Mouse (Mus musculus) forebrain, embryonic 13.5 days (tissue): Measurements from ENCODE around the gene Ift140. TPM values are rescaled to one million over a fixed set of nuclear protein-coding genes. Genes with fewer than 3 reads are reported as not detected.
A peak's percentile ranks its signal among the peaks of the same experiment; 100 is the strongest.

ENCODE experiments used
- ATAC-seq: fragments of 200-750 bp; cut with Nextera tagmentation; 2 replicates; pipeline ENCODE4 v1.8.0; 2017
- H3K27ac ChIP-seq: fragments of 300-500 bp; sonication (generic); 2 replicates; pipeline ENCODE4 v1.5.1; 2015; ENCODE audit warnings: inconsistent platforms, mild to moderate bottlenecking, moderate library complexity
- H3K27me3 ChIP-seq: fragments of 300-500 bp; sonication (generic); 2 replicates; pipeline ENCODE4 v1.6.1; 2015; ENCODE audit warnings: mild to moderate bottlenecking, inconsistent platforms
- H3K36me3 ChIP-seq: fragments of 300-500 bp; sonication (generic); 2 replicates; pipeline ENCODE4 v1.6.1; 2015; ENCODE audit warnings: mild to moderate bottlenecking, inconsistent platforms; ENCODE audit not compliant: poor library complexity, severe bottlenecking
- H3K4me1 ChIP-seq: fragments of 300-500 bp; sonication (generic); 2 replicates; pipeline ENCODE4 v1.6.1; 2015; ENCODE audit warnings: inconsistent platforms
- H3K4me2 ChIP-seq: fragments of 300-500 bp; sonication (generic); 2 replicates; pipeline ENCODE4 v1.6.1; 2015; ENCODE audit warnings: inconsistent platforms, mild to moderate bottlenecking, moderate library complexity
- H3K4me3 ChIP-seq: fragments of 300-500 bp; sonication (generic); 2 replicates; pipeline ENCODE4 v1.5.1; 2015; ENCODE audit warnings: mild to moderate bottlenecking, inconsistent platforms
- H3K9ac ChIP-seq: fragments of 300-500 bp; sonication (generic); 2 replicates; pipeline ENCODE4 v1.6.1; 2015; ENCODE audit warnings: mild to moderate bottlenecking, inconsistent platforms
- H3K9me3 ChIP-seq: fragments of 300-500 bp; sonication (generic); replicated peaks from 2 replicates; pipeline ENCODE4 v1.6.1; 2016; ENCODE audit warnings: inconsistent platforms
- whole genome bisulfite sequencing: fragments of 180-500 bp; shearing (Covaris S2); methylation state at CpG from one replicate; pipeline ENCODE4 v1.1.7; 2015; 5-methylcytosine and 5-hydroxymethylcytosine counted together
- polyA plus RNA-seq: library from polyadenylated mRNA; unstranded; fragments of >200 nt; fragmentation: Nextera tagmentation; extraction: Ambion mirVana; gene quantifications from 2 replicates; pipeline ENCODE4 v1.2.1, GENCODE M21; 2015

Ift140 gene
- polyA plus RNA-seq, 1 experiment from 2014 or later, result 18.6 TPM

DNA sequence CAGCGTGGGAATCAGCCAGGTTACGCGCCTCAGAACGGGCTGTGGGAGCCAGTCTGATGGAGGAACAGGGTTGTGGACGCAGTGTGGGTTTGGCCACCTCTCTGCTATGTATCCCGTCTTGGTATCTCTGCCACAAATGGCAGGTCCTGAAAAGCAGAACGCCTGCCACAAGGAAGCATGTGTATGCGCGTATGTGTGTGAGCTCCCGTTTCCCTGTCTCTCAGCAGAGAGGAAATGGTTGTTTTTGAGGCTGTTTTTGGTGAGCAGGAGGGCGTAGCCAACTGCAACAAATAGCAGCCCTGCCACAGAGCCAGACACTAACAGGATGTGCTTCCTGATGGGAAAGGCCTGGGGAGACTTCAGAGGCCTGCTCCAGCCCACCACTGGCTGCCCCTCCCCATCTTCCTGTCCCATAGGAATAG is 65.1 kb downstream of the Ift140 start:
- Histone ChIP-seq H3K4me1 (peaks cover 10% of the 10 kb centered on the region), H3K27me3 (no peaks in the 10 kb centered on the region), H3K9me3 (no peaks in the 10 kb centered on the region), H3K4me3 (0 out of 2 replicates have a peak overlapping the region, but pooled peaks have one; percentile 7), H3K27ac (no peak overlapping the region), H3K36me3 (peaks cover 13% of the 10 kb centered on the region), H3K4me2 (no peak overlapping the region), H3K9ac (no peak overlapping the region)
- 87% methylated on average over 11 of the region's 11 CpGs for WGBS
- no peak for ATAC-seq

DNA sequence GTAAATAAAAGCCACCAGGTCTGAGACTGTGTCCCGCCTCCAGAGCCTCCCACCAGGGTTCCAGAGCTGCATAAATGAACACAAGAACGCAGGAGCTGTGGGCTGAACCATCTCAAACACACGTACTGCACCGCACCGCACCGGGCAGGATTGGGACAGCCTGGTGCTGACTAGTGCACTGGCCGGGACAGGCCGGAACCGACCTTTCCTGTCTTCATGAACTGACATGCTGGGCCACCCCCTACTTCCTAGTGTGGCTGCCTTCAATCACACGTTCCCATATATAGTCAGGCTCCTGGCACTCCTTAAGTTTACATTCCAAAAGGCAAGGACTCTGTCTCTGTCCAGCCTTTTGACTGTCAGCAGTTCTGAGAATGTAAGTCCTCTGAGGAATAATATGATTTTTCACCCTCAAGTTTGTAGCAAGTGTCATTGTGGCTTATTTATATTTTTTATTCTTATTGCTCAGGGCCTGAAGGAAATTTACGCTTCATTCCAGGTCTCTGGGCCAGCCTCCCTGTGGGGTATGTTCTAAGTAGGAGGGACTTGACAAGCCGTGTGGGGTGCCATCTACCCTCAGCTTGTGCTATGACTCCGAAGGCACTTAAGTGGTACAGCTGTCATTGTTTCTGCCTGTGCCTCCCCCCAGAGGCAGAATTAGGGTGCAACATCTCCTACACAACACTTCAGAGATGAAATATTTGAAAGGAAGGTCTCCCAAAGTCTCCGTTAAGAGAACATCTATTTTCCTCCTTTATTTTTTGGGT is 66.4 kb downstream of the Ift140 start:
- Histone ChIP-seq H3K9ac (no peak overlapping the region), H3K4me3 (no peak overlapping the region), H3K9me3 (no peaks in the 10 kb centered on the region), H3K4me1 (peaks cover 10% of the 10 kb centered on the region), H3K4me2 (no peak overlapping the region), H3K27me3 (no peaks in the 10 kb centered on the region), H3K27ac (no peak overlapping the region), H3K36me3 (peaks cover 13% of the 10 kb centered on the region)
- ATAC-seq, result no peak
- 85% methylated on average over 14 of the region's 14 CpGs for whole genome bisulfite sequencing

DNA sequence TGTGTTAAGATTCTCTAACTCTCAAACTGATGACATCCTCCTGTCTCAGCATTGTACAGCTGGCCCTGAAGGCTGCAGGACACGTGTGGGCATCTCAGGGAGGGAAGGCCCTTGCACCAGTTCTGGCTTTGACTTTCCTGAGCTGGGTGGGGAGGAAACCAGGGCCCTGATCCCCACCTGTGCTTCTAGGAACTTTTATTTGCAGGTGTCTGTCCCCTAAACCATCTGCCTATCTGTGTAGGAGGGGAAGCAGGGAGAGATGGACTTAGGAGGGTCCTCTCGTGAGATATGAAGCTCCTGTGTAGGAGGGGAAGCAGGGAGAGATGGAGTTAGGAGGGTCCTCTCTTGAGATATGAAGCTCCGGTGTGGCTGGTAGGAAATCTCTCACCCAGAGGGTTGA is 67.0 kb downstream of the Ift140 start:
- no peak overlapping the region for H3K4me3 ChIP-seq
- no peak overlapping the region for H3K9ac ChIP-seq
- H3K4me1 ChIP-seq, result peaks cover 4% of the 10 kb centered on the region
- peaks cover 18% of the 10 kb centered on the region for H3K36me3 ChIP-seq
- no peak overlapping the region for H3K4me2 ChIP-seq
- H3K27me3 ChIP-seq, result no peaks in the 10 kb centered on the region
- no peaks in the 10 kb centered on the region for H3K9me3 ChIP-seq
- H3K27ac ChIP-seq, result no peak overlapping the region
- 75% methylated on average over 3 of the region's 3 CpGs for WGBS
- no peak for ATAC-seq

DNA sequence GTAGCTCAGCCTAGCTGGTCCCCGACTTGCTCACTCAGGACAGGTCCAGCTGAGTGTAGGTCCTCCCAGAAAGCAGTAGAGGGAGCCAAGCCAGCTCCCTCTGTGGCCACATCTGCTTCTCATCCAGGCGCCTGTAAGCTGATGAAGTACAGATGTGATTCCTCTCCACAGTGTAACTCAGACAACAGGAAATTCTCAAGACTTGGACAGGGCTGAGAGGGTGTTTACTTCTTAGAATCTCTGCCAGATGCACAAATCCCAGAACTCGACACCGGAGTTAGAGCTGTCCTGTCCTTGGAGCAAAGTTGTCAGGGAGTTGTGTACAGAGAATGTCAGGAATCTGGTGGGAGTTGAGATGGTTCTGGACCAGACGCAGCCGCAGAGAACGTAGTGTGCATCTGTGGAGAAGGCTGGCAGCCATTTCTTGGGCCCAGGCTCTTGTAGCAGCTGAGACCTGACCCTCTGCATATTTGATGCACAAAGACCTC is 67.6 kb downstream of the Ift140 start, which contains the start of gene Tmem204:
Gene Tmem204 (minus strand): TSS at position 148 of the 488 bp plus-strand sequence.
- no peaks in the 10 kb centered on the region for H3K9me3 ChIP-seq
- 74% methylated on average over 7 of the region's 7 CpGs for WGBS
- peaks cover 24% of the 10 kb centered on the region for H3K36me3 ChIP-seq
- H3K27ac ChIP-seq, result no peak within 1 kb of the TSS
- no peak within 1 kb of the TSS for H3K4me3 ChIP-seq
- H3K4me2 ChIP-seq, result no peak within 1 kb of the TSS
- no peak within 1 kb of the TSS for H3K9ac ChIP-seq
- no peaks in the 10 kb centered on the region for H3K4me1 ChIP-seq
- ATAC-seq, result no peak
- no peaks in the 10 kb centered on the region for H3K27me3 ChIP-seq

DNA sequence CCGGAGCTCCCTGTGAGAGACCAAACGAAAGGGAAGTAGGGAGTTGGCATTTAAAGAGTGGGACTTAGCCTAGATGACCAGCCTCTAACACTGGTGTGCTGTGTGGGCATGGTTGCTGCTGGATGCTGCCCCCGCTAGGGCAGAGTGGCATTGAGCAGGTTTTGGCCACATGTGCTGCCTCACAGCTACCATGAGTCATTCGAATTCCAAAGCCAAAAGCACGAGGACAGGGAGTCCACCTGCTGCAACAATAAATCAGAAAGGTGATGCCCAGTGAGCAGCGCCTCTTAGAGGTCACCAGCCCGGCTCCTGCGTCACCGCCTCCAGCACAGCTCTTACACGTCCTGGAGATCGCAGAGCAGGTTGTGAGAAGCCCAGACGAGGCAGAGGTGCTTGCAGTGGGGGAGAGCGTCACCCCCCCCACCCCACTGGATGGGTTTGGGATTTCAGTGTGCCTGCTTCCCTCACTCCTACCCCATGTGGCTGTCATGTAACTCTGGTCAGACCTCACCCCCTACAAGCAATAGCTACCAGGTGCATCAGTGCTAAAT is 69.0 kb downstream of the Ift140 start:
- H3K4me1 ChIP-seq, result no peaks in the 10 kb centered on the region
- no peaks in the 10 kb centered on the region for H3K9me3 ChIP-seq
- no peak overlapping the region for H3K27ac ChIP-seq
- WGBS, result 81% methylated on average over 13 of the region's 13 CpGs
- peaks cover 32% of the 10 kb centered on the region for H3K36me3 ChIP-seq
- no peak overlapping the region for H3K4me3 ChIP-seq
- H3K4me2 ChIP-seq, result no peak overlapping the region
- no peak overlapping the region for H3K9ac ChIP-seq
- no peak for ATAC-seq
- H3K27me3 ChIP-seq, result no peaks in the 10 kb centered on the region

DNA sequence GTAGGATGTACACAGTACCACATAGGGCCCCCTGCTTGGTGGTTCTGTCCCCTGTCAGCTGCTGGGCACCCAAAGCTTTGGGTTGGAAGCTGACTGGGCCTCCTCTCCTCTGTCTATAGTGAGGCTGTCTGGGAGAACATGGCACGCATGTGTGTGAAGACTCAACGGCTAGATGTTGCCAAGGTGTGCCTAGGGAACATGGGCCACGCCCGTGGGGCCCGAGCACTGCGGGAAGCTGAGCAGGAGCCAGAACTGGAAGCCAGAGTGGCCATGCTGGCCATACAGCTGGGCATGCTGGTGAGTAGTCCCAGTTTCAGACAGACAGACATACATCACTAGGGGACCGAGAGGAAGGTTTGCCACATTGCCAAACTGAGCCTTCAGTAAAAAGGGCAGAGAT is 70.8 kb downstream of the Ift140 start:
- H3K27me3 ChIP-seq, result no peaks in the 10 kb centered on the region
- H3K4me3 ChIP-seq, result no peak overlapping the region
- no peak overlapping the region for H3K4me2 ChIP-seq
- H3K27ac ChIP-seq, result no peak overlapping the region
- no peak for ATAC-seq
- H3K9ac ChIP-seq, result no peak overlapping the region
- peaks cover 34% of the 10 kb centered on the region for H3K36me3 ChIP-seq
- H3K4me1 ChIP-seq, result no peaks in the 10 kb centered on the region
- no peaks in the 10 kb centered on the region for H3K9me3 ChIP-seq
- WGBS, result 94% methylated on average over 7 of the region's 7 CpGs

DNA sequence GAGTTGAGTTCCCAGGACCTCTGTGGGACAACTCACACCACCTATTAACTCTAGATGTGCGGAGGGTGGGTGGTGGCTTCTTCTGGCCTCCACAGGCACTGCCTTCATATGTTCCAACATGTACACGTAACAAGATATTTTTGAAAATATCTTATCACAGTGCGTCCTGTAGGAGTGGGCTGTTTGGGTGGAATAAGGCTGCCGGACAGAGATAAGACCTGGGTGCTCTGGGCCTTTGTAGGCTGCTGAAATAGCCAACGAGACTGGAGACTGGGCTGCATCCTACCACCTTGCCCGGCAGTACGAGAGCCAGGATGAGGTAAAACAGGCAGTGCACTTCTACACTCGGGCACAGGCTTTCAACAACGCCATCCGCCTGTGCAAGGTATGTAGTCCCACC is 73.3 kb downstream of the Ift140 start:
- H3K27ac ChIP-seq, result no peak overlapping the region
- no peaks in the 10 kb centered on the region for H3K27me3 ChIP-seq
- H3K4me3 ChIP-seq, result no peak overlapping the region
- H3K9ac ChIP-seq, result no peak overlapping the region
- H3K36me3 ChIP-seq, result peaks cover 57% of the 10 kb centered on the region
- no peak overlapping the region for H3K4me2 ChIP-seq
- 93% methylated on average over 10 of the region's 10 CpGs for WGBS
- no peak for ATAC-seq
- H3K9me3 ChIP-seq, result no peaks in the 10 kb centered on the region
- H3K4me1 ChIP-seq, result no peaks in the 10 kb centered on the region

DNA sequence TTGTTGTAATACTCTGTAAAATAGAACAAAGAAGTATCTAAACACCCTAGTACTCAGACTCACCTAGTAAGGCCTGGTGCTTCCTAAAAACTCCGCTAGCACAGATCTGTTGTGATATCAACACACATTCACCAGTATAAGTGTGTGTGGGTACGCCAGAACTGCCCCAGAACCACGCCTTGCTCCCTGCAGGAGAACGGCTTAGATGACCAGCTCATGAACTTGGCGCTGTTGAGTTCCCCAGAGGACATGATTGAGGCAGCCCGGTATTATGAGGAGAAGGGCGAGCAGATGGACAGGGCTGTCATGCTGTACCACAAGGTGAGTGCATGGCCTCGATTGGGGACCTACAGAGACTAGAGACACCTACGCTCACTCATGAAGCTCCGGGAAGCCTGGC is 74.6 kb downstream of the Ift140 start:
- Histone ChIP-seq H3K27ac (no peak overlapping the region), H3K36me3 (peaks cover 65% of the 10 kb centered on the region), H3K9me3 (no peaks in the 10 kb centered on the region), H3K9ac (no peak overlapping the region), H3K4me1 (no peaks in the 10 kb centered on the region), H3K27me3 (no peaks in the 10 kb centered on the region), H3K4me2 (no peak overlapping the region), H3K4me3 (no peak overlapping the region)
- no peak for ATAC-seq
- WGBS, result 95% methylated on average over 10 of the region's 10 CpGs

DNA sequence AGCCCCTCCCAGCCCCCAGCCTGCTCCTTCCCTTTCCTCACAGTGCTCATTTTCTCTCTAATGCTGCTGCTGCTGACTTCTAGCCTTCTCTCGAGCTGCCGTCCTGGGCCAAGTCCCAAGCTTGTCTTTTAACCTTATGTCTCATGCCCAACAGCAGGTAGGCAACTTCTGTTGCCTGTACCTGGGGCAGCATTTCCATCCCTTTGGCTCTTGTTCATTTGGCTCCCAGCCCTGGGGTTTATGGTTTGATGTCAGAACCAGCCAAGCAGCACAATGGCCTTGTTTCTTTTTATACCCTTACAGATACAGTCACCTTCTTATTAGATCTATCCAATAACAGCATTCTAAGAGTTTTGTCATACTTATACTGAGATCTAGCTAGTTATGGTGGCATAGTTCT is 80.3 kb downstream of the Ift140 start:
- no peak for ATAC-seq
- Histone ChIP-seq H3K9ac (no peak overlapping the region), H3K27me3 (no peaks in the 10 kb centered on the region), H3K4me3 (no peak overlapping the region), H3K27ac (no peak overlapping the region), H3K9me3 (no peaks in the 10 kb centered on the region), H3K36me3 (peaks cover 81% of the 10 kb centered on the region), H3K4me1 (no peaks in the 10 kb centered on the region), H3K4me2 (no peak overlapping the region)
- 86% methylated on average over 2 of the region's 2 CpGs for WGBS

DNA sequence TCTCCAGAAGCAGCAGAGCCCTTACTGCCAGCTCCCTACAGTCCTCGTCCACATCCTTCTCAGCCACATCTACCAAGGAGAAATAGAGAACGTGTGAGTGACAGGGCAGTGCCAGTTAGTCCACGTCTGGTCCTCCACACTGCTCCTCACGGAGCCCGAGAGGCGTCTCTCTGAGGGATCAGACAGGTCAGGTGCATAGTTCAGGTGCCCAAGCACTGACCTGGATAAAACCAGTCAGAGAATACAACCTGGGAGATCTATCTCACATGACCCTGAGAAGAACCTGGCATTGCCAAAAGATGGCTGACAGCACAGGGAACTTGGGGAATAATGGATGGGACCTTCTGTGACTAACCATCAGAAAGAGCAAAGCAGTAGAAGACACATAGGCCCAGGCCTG is 84.2 kb downstream of the Ift140 start:
- Histone ChIP-seq H3K27me3 (no peaks in the 10 kb centered on the region), H3K9me3 (no peaks in the 10 kb centered on the region), H3K4me3 (no peak overlapping the region), H3K4me1 (no peaks in the 10 kb centered on the region), H3K4me2 (no peak overlapping the region), H3K9ac (no peak overlapping the region), H3K36me3 (peaks cover 86% of the 10 kb centered on the region), H3K27ac (no peak overlapping the region)
- WGBS, result 95% methylated on average over 6 of the region's 6 CpGs
- ATAC-seq, result no peak

DNA sequence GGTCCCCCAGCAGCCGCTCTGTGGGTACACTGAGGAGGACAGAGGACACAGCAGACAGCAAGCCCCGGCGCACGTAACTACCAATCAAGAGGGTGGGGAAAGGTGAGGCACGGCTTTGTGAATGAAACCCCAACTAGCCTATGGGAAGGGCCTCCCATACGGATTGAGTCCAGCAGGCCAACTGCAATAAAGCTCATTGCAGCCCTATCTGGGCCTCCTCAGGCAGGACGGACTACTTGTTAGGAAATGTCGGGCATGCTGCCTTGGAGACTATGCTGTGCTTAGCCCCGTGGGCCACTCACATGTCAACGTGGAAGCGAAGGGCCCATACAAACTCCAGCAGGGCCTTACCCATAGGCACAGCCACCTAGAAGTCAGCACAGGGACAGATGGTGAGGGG is 85.5 kb downstream of the Ift140 start:
- no peak overlapping the region for H3K9ac ChIP-seq
- H3K9me3 ChIP-seq, result no peaks in the 10 kb centered on the region
- no peaks in the 10 kb centered on the region for H3K4me1 ChIP-seq
- H3K4me2 ChIP-seq, result no peak overlapping the region
- no peak overlapping the region for H3K27ac ChIP-seq
- ATAC-seq, result no peak
- no peak overlapping the region for H3K4me3 ChIP-seq
- 95% methylated on average over 11 of the region's 11 CpGs for WGBS
- no peaks in the 10 kb centered on the region for H3K27me3 ChIP-seq
- H3K36me3 ChIP-seq, result peaks cover 94% of the 10 kb centered on the region

DNA sequence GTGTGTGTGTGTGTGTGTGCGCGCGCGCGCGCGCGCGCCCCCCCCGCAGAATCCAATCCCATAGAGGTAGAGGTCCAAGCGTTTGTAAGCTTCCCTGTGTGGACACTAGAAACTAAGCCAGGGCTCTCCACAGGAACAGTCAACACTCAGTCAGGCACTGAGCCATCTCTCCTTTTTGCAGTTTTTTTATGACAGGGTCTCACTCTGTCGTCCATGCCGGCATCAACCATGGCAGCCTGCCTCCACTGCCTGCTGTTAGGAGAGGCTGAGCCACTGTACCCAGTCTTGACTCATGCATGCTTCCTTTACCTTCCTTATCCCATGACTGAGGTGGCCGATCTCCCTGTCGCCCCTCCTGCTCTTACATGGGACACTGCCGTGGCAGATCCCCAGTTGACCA is 91.9 kb downstream of the Ift140 start:
- H3K4me1 ChIP-seq, result peaks cover 4% of the 10 kb centered on the region; the same call in 1 of the 2 replicates
- no peaks in the 10 kb centered on the region for H3K27me3 ChIP-seq
- H3K4me2 ChIP-seq, result no peak overlapping the region
- no peak overlapping the region for H3K4me3 ChIP-seq
- ATAC-seq, result no peak
- H3K9ac ChIP-seq, result no peak overlapping the region
- WGBS, result 96% methylated on average over 5 of the region's 16 CpGs
- H3K9me3 ChIP-seq, result no peaks in the 10 kb centered on the region
- no peak overlapping the region for H3K27ac ChIP-seq
- H3K36me3 ChIP-seq, result peaks cover 96% of the 10 kb centered on the region
